Mouse (Mus musculus) frontal cortex, adult 2 months (tissue): ENCODE data around the gene Fads2. TPM values are rescaled to one million over a fixed set of nuclear protein-coding genes. Genes with fewer than 3 reads are reported as not detected.

Source experiments
- DNase-seq, 2 experiments: peaks; one replicate each; pipeline ENCODE4 v3.0.0; 2022; ENCODE audit warnings: low spot score in 1 of 2; ENCODE audit errors: extremely low spot score in 1 of 2
- polyA plus RNA-seq: library from polyadenylated mRNA; depleted of rRNA; stranded (reverse); fragments of >200 nt; gene quantifications from 2 replicates; pipeline ENCODE4 v1.2.3, GENCODE M21; 2012

Fads2 gene
- polyA plus RNA-seq, 1 experiment, result 166 TPM

DNA sequence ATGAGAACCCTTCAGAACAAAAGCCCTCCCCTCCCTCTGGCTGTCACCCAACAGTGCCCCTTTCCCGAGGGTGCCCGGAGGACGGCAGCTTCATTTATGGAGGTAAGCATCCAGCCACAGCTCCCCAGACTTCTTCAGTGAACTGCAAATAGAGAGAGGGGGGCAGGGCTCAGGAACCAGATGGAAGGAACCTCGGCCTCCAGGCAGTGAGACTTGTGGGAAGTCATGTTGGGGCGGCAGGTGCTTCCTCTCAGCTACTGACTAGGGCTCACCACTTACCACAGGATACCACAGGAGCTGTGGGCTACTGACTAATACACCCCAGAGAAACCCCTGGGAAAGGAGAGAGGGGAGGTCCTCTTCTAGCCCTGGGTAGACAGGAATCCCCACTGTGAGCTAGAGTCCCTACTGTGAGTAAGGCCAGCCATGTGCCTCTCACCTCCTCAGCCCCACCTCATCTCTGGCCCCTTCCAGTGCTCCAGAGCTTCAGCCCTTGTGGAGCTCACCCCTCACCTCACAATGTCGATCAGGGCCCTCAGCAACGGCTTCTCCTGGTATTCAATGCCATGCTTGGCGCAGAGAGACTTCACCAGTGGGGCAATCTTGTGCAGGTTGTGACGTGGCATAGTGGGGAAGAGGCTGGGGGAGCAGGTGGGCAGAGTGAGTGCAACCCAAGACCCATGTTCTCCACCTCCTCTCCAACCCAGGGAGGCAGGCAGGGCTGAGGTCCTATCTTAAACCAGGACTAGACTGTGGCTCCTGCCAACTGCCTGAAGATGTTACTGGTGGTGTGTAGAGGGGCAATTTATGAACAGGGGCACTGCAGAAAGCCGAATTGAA is 37.2 kb downstream of the Fads2 start:
- peak in 1 of 2 experiments; percentile 39 for DNase-seq

DNA sequence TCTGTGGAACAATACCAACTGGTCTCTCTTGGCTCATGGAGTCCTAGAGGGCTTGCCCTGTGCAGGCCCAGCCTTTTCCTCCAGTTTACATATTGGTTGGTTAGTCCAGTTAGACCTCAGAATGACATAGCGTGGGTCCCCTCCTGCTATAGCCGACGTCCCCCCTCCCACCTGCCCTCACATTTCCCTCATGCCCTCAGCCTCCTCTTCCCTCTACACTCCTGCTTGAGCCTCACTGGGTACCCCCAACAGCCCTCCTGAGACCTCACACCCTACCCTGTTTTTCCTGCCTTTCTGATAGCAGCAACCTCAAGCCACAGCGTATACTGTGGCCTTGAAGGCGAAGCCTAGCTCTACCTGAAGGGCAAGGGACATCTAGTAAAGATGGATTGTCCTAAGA is 38.7 kb downstream of the Fads2 start:
- DNase-seq, result no peak

DNA sequence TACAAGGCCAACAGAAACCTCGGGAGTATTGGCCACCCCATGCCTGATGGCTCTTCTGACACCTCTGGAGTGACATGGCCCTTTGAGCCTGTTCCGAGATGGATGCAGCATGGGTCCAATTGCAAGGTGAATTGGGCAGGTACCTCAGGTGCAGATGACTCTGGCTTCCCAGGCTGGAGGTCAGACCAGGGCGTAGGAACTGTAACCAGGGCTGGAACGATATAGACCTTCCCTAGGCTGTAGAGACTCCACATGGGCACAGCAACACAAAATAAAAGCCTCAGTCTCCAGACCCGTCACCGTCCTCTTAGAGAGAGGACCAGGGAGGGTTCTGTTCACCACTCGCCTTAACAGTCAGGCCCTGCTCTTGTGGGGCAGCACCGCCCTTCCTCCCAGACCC is 39.3 kb downstream of the Fads2 start:
- no peak for DNase-seq

DNA sequence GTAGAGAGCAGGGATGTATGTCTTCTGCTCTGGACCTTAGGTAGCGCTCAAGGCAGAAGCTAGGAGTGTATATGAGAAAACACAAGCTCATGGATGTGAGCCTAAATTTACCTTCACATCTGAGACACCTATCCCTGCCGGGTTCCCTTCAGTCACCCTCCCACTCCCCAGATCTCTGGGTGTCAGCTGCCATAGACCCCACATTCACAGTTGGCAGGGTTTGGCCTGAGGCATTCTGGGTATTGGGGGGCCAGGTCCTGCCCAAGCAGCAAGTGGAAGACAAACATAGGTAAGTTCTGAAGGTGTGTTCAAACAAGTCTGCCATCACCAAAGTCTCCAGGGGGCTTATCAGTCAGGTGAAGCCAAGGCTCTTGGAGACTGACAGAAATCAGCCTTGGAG is 39.9 kb downstream of the Fads2 start:
- DNase-seq, result no peak

DNA sequence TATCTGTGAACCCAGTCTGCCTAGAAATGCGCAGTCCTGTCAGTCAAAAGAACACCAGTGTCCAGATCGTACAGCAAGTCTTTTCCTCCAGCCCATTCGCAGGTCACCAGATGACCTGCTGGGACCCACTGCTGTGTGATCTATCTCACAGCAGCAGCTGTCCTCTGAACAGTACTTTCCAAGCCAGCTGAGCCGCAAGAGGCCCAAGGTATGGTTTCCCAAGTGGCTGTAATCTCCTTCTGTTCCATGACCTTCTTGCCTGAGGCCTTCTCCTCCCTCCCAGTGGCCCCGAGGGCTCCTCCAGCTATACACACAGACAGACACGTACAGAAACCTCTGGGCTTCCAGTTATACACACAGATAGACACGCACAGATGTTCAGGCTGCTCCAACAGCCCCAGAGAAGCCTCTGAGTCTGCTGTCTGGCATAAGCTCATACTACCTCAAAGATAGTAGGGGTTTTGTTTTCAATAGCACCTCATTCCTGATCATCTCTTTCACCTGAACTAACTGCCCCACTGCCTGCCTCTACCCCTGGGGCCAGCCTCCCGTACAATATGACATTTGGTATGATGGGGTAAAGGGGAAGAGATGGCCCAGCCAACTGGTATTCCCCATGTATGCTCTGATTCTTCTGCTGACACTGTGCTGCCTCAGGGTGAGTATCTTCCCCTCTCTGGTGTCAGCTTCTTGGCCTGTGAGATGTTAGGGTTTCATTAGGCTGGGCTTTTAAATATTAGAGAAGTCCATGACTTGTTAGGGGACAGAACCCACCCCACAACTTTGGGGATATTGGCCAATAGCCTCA is 40.6 kb downstream of the Fads2 start:
- no peak for DNase-seq

DNA sequence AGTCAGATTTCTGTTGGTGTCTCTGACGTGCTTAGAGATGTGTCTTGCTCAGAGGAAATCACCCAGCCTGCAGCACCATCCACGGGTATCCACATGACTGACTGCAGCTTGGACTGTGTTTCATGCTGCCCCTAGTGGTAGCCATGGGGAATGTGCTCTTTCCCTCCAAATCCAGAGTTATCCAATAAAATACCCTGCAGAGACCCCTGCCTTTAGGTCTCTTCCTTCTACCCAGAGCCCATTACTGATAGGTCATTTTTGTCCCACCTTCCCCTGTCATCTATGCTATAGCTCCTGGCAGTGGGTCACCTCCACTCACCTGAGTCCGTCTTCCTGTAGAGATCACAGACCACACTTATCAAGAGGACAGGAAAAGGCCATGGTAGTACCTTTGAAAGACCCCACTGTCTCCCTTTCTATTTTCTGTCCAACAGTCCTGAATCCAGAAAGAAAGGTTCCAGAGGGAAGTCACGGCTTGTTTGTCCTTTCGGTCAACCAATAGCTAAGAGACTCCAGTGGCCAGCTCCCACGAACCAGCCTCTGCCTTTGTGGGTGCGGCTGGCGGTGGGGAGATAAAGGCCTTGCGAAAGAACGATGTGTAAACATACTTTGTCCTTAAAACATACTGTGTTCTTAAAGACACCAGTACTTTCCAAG is 41.5 kb downstream of the Fads2 start:
- DNase-seq, result peak; percentile 41 to 60

DNA sequence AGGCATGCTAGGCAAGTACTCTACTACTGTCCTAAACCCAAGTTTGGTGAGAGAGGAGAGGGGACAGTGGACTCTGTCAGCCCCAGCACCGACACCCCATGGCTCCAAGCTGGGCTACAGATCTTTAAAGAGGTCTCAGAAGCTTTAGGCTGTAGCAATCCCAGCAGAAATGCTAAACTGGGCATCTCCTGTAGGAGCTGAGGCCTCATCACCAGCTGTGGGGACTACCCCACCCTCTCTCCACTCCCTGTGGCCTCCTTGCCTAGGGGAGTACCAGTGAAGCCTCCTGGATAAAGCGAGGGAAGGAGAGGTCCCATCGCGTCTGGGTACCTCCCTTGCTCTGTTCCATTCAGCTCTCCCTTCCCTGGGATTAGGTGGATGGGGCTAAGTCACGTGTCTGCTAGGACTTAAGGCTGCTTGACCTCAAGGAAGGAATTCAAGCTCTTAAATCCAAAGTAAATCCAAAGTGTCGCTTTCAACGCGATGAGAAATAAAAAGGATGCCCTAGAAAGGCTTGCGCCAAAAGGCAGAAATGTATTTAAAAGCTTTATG is 42.6 kb downstream of the Fads2 start:
- DNase-seq, result no peak

DNA sequence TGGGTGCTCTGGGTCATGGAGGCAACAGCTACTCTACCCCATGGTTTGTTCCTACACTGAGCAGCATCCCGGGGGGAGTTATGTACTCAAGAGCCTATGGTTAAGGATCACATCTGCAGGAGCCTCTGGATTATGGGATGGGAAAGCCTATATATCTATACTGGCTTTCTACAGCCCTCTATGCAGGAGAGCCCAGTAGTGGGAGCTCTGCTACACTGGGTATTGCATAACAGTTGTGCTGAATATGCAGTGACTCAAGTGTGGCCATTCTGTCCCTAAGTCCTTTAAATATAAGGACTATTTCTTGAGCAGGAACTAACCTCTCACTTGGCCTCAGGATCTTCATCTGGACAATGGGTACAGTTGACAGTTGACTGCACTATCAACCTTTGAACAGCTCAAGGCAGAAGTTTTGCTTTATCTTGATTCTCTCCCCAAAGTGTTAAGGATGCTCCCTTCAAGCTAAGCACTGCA is 43.2 kb downstream of the Fads2 start:
- no peak for DNase-seq

DNA sequence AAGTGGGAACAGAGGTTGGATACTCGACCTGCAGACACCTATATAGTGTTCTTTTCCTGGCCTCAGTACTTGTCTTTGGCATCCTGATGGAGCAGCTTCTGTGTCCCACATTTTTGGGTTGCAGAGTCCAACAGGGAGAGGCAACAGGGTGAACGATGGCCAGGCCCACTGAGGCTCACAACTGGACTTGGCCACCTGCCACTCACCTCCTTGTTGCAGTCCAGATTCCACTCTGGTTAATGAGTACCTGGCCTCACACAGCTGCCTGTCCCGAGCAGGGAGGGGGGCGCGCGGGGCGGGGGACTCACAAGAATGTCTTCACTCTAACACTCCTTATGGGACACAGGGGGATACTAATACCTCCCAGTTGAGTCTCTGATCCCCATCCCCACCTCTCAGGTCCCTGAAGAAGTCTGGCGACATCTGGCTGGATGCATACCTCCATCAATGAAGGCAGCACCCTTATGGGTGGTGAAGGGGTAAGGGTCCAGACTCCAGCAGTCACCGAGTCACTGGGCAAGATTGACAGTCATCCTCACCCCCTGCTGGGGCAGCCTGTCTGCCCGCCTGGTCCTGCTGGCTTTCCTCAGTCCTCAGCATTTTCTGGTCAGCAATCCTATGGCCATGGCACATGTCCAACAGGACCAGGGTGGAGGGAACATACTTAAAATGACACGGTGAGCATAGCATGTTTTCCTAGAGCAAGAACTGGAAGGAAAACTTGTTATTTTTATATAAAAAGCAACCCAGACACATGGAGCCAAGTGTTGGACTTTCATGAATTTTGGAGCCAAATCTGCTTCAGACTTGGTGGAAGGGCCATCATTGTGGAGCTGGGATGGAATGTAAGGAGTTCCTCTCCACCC is 43.8 kb downstream of the Fads2 start:
- DNase-seq, result no peak

DNA sequence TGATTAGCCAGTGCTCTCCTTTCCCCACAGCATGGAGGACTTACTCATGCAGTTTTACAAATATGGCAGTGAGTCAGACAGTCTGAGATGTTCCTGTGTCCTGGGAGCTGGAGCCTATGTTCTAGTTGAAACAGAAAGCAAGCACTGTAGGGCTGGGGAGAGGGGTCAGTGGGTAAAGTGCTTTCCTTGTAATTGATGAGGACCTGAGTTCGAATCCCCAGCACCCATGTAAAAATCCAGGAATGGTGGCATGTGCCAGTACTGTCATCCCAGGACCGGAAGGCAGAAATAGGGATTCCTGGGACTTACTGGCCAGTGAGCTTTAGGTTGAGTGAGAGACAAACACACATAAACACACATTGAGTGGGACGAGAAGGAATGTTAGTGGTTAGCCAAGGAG is 44.9 kb downstream of the Fads2 start:
- no peak for DNase-seq

DNA sequence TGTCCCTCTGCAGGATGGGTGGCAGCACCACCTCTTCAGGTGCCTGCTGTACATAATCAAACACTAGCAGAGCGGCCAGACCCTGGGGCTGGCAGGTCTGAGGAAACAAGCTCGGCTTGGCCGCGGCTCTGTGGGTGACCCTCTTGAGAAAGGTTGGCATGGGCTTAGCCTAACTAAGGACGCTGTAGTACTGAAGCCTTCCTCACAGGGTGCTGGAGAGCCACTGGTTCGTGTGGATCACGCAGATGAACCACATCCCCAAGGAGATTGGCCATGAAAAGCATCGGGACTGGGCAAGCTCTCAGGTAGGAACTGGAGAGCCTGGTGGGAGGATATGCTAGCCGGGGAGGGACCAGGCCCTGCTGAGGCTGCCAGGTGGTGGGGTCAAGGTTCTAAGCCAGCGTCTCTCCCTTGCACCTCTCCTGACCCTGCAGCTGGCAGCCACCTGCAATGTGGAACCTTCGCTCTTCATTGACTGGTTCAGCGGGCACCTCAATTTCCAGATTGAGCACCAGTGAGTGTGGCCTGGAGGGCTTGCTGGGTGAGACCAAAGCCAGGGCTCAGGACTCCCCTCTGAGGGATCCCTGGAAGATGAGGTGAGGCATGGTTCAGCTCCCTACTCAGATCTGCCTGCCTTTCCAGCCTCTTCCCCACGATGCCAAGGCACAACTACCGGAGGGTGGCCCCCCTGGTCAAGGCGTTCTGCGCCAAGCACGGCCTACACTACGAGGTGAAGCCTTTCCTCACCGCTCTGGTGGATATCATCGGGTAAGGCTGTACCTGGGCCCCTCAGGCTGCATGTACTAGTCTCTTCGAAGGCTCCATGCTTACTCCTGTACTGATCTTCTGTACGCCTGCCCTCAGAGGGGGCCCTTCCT is 45.5 kb downstream of the Fads2 start:
- DNase-seq, result no peak

DNA sequence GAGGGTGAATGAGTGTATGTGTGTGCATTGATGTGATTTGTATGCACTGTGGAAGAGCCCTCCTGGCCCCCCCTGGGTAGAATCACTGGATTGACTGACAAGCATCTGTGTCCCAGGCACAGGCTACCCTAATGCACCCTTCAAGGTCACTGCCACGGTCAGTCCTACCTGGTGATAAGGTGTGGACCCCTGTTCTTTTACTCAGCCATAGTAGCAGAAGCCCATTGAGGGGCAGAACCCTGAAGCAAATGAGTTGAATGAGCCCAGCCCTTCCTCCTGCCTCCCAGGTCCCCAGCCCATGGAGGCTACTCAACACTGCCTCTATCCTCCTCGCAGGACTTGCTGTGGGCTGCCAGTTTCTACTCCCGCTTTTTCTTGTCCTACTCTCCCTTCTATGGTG is 46.3 kb downstream of the Fads2 start:
- no peak for DNase-seq

DNA sequence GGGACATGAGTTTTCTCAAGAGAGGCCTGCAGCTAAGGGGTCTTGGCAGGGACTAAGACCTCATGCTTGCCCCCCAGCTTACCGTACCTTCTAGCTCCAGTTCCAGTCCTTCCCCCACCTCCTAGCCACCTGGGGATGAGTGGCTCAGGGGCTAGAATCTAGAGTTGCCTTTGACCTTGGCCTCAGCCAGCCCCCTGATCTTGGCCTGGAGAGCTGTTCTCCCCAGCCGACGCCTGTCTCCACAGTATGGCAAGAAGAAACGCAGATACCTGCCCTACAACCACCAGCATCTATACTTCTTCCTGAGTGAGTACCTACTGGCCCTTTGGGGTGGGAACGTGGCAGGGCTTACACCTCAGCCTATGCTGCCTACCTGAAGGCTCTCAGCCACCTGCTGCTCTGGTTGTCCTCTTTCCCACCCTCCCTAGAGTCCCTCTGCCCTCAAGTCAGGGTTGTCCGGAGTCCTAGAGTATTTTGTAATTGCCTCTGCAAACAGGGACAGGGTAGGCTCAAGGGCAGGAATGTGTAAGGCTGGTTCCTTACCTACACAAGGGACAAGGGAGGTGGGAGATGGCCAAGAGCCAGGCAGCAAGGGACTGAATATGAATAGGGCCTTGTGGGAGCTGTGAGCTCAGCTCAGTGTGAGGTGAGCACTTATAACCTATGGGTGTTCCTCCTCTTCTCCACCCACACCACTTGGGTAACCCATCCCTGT is 47.0 kb downstream of the Fads2 start:
- DNase-seq, result no peak

DNA sequence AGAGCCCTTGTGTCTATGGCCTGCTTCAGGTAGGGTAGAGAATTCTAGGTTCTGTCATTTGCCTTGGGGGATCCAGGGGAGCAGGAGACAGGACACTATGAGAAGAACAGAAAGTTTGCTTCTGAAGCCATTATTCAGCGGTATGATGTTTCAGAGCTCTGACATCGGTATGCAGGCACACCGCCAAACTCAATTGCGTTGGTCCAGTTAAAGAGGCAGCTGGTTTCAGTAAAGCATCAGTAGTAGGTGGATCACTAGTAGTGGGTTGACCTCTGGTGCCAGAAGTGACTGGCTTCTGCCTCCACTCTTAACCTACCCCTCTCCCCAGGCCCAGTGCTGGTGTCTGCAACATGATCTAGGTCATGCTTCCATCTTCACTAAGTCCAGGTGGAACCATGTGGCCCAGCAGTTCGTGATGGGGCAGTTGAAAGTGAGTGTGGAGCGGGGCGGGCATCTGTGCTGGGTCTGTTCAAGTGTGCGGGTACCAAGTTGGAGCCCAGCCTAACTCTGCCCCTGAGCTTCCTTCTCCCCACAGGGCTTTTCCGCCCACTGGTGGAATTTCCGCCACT is 47.8 kb downstream of the Fads2 start:
- DNase-seq, result no peak

DNA sequence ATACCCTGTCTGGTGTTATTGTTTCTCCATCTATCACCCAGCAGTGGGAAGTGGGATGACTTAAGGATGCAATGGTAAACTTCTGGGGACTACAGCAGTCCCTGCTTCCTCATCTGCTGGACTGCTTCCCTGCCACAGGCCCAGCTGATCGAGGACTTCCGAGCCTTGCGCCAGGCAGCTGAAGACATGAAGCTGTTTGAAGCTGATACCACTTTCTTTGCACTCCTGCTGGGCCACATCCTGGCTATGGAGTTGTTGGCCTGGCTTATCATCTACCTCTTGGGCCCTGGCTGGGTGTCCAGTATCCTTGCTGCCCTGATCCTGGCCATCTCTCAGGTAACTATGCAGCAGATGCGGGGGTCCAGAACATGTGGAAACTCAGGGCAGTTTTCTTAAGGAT is 48.8 kb downstream of the Fads2 start:
- DNase-seq, result no peak

DNA sequence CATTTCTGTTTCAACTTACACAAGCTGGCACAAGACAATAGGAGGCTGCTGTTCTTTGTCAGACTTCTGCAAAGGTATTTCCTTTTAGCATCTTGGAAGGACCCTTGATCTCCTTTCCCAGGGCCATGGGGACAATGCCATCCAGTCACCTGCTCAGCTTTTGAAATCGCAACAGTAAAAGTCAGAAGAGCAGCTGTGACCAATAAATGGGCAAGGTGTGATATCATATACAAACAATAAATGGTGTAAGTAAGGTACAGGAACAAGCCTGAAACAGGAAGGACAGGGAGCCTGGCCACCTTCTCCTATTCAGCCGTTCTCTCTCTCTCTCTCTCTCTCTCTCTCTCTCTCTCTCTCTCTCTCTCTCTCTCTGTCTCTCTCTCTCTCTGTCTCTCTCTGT is 51.1 kb downstream of the Fads2 start:
- DNase-seq, result no peak

DNA sequence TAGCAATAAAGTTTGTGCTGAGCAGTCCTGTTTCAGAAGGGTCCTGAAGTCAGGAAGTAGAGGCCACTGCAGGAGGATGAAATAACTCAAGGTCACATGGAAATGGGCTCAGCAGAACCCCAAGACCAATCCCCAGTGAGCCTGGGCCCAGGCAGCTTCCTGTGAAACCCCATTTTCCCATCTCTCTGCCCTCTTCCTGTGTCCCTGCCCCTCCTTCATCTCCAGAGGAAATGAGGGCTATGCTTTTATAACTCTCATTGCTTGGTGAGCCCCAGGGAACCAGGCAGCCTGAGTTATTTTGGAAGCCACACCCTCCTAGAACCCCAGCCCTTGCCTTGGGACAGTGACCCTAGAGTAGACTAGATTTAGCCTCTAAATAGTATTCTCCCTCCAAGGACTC is 52.0 kb downstream of the Fads2 start:
- no peak for DNase-seq

DNA sequence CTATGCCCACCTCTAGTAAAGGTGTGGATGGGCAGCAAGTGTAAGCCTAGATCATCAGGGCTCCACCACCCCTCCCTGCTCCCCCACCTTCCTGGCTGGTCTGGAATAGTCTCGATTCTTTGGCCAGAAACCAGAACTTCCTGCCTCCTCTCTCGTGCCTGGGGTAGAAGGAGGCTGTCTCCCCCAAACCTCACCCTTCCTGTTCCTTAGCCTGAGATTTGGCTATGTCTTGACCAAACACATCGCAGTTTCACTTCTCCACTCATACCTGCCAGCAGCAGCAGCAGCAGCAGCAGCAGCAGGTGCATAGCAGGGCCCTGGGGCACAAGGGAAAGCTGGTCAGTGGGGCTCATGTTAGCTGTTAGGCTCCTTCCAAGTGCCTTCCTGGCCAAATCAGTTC is 54.6 kb downstream of the Fads2 start:
- no peak for DNase-seq
